Mouse (Mus musculus) bone marrow, adult 2 months (tissue): ENCODE measurements around the gene Atxn7l1.

Experiments used
- CTCF ChIP-seq: fragments of 200-500 bp; IDR thresholded peaks from 2 replicates; pipeline ENCODE4 v1.5.1; 2011; ENCODE audit warnings: low read length, control low read depth; ENCODE audit not compliant: control insufficient read depth, insufficient read depth
- POLR2A ChIP-seq: fragments of 200-500 bp; IDR thresholded peaks from 2 replicates; pipeline ENCODE4 v1.6.1; 2011; ENCODE audit warnings: low read depth, mild to moderate bottlenecking, control low read depth, low read length, borderline replicate concordance; ENCODE audit not compliant: control insufficient read depth

- TF ChIP-seq CTCF: no peak
- no peak for TF ChIP-seq POLR2A
Measured at GRCm38 (mm10) chr12:33276028-33276427, 128.5 kb downstream of the Atxn7l1 start.
